Mouse (Mus musculus) kidney, embryonic 14.5 days (tissue): ENCODE data around the gene Robo4. TPM values are rescaled to one million over a fixed set of nuclear protein-coding genes. Genes with fewer than 3 reads are reported as not detected.

ENCODE experiments used
- polyA plus RNA-seq: library from polyadenylated mRNA; unstranded; fragments of >200 nt; fragmentation: Nextera tagmentation; extraction: Ambion mirVana; gene quantifications from 2 replicates; pipeline ENCODE4 v1.2.1, GENCODE M21; 2014

Gene Robo4
- polyA plus RNA-seq, 1 experiment from 2014 or later: 11.9 TPM

Other genes starting within 250 kb of the Robo4 start
- 12.2 and 13.6 TPM in 2 replicates for gene Tmem218, start 193.7 kb upstream of the Robo4 start, polyA plus RNA-seq
- gene Slc37a2, start 146.2 kb upstream of the Robo4 start, polyA plus RNA-seq: 1.1 and 1.6 TPM in 2 replicates
- 5.8 and 8.2 TPM in 2 replicates for gene Ccdc15, start 53.5 kb upstream of the Robo4 start, polyA plus RNA-seq
- not detected in 2 replicates for gene Hepacam, start 34.5 kb upstream of the Robo4 start, polyA plus RNA-seq
- 0.09 and 0.11 TPM in 2 replicates for gene Robo3, start 31.3 kb downstream of the Robo4 start, polyA plus RNA-seq
- gene Msantd2, start 87.4 kb downstream of the Robo4 start, polyA plus RNA-seq: 28.5 and 33.2 TPM in 2 replicates
- gene Esam, start 126.2 kb downstream of the Robo4 start, polyA plus RNA-seq: 49.7 and 61.8 TPM in 2 replicates
- 1.1 and 1.3 TPM in 2 replicates for gene Vsig2, start 137.4 kb downstream of the Robo4 start, polyA plus RNA-seq
- gene Nrgn, start 151.0 kb downstream of the Robo4 start, polyA plus RNA-seq: 3.1 and 3.4 TPM in 2 replicates
- gene Siae, start 153.8 kb downstream of the Robo4 start, polyA plus RNA-seq: 6.8 and 10.8 TPM in 2 replicates
- 6.7 and 8.0 TPM in 2 replicates for gene Spa17, start 211.8 kb downstream of the Robo4 start, polyA plus RNA-seq